ENCODE assay signal across 15 mouse cellular contexts in the genomic region with DNA sequence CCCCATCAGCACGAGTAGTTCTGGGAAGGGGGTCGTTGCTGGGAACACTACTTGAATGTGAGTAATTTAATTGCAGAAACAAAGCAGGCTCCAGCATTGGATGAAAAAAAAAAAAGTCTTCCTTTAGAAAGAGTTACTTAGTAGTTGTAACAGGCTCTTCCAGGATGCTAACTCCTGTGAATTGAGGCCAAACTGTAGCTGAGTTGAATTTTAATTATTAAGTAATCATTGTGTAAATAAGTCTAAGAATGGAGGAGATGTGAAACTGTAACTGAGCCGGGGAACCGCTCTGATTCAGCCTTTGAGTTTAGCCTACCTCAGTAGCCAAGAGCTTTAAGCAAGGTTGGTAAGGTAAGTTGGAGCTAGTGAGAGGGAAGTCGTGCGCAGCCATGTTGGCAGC. TPM values are rescaled to one million over a fixed set of nuclear protein-coding genes. Genes with fewer than 3 reads are reported as not detected.
A peak's percentile ranks its signal among the peaks of the same experiment; 100 is the strongest.
DNase-seq lines count a peak whose midpoint lies in the region; ATAC-seq and TF ChIP-seq lines count a peak whose summit lies in the region.
"Had no signal": no experiment of that assay in that cellular context is flagged by ENCODE, and none has a peak within 500 bp of the region (broad histone marks: within the 10 kb centered on the region; RNA-seq: fewer than 3 reads in every experiment).

No protein-coding gene starts in this region.

- intact Hi-C loops in left cerebral cortex, adult 2 months (cut with DNase I), result loop anchor here (5.0 kb wide), 1 partner anchor 34 kb away; the partner anchor contains the start of gene Myo6
- intact Hi-C loops in left cerebral cortex, postnatal 36 days (cut with DNase I), result no loop called here

- no peak for TF ChIP-seq CTCF in left cerebral cortex, adult 2 months (IDR thresholded peaks at IDR 0.05)

- H3K27me3 ChIP-seq in hindbrain, embryonic 16.5 days (replicated peaks; ENCODE audit: control insufficient read depth, insufficient read depth, low read length), result no peaks in the 10 kb centered on the region
- no peaks in the 10 kb centered on the region for H3K27me3 ChIP-seq in hindbrain, embryonic 14.5 days (ENCODE audit: control insufficient read depth, insufficient read depth, low read length)
- H3K27me3 ChIP-seq in midbrain, embryonic 11.5 days (ENCODE audit: control insufficient read depth, insufficient read depth, low read length), result no peaks in the 10 kb centered on the region
- no peaks in the 10 kb centered on the region for H3K27me3 ChIP-seq in stomach, embryonic 16.5 days (ENCODE audit: control insufficient read depth, insufficient read depth, low read length)
- H3K27me3 ChIP-seq: heart, embryonic 13.5 days; megakaryocyte, embryonic 14.5 days; neural tube, embryonic 12.5 days had no signal

- peak overlapping the region; percentile 66 for H3K27ac ChIP-seq in hindbrain, embryonic 16.5 days (ENCODE audit: low read depth, low read length)
- no peak overlapping the region for H3K27ac ChIP-seq in hindbrain, embryonic 14.5 days
- H3K27ac ChIP-seq in left cerebral cortex, adult 2 months, result peak overlapping the region; percentile 61
- no peak overlapping the region for H3K27ac ChIP-seq in midbrain, embryonic 11.5 days (ENCODE audit: low read depth, low read length)
- peak overlapping the region; percentile 30; the same call in 1 of the 2 replicates for H3K27ac ChIP-seq in stomach, embryonic 16.5 days (ENCODE audit: low read length)
- H3K27ac ChIP-seq: heart, embryonic 13.5 days; neural tube, embryonic 12.5 days had no signal

- ATAC-seq in hindbrain, embryonic 16.5 days, result peak; percentile 57
- no peak for ATAC-seq in hindbrain, embryonic 14.5 days (ENCODE audit: low FRiP score)
- no peak for ATAC-seq in midbrain, embryonic 11.5 days (ENCODE audit: low FRiP score)
- no peak for ATAC-seq in stomach, embryonic 16.5 days (ENCODE audit: insufficient read depth, low FRiP score)
- ATAC-seq in megakaryocyte-erythroid progenitor cell, adult 5-6 weeks (replicated peaks; ENCODE audit: low FRiP score, low TSS enrichment, poor library complexity, severe bottlenecking), result no peak

- H3K4me1 ChIP-seq in hindbrain, embryonic 16.5 days (ENCODE audit: control insufficient read depth, insufficient read depth, low read depth, low read length), result 0 out of 2 replicates have a peak, but pooled peaks cover 3% of the 10 kb centered on the region
- H3K4me1 ChIP-seq in hindbrain, embryonic 14.5 days (replicated peaks; ENCODE audit: control insufficient read depth, insufficient read depth, low read length), result peaks cover 10% of the 10 kb centered on the region; the same call in 1 of the 2 replicates
- H3K4me1 ChIP-seq in midbrain, embryonic 11.5 days (ENCODE audit: control insufficient read depth, insufficient read depth, low read length), result peaks cover 23% of the 10 kb centered on the region
- peaks cover 17% of the 10 kb centered on the region for H3K4me1 ChIP-seq in stomach, embryonic 16.5 days (ENCODE audit: control insufficient read depth, insufficient read depth, low read length)

- no peak overlapping the region for H3K9ac ChIP-seq in hindbrain, embryonic 16.5 days (ENCODE audit: low read depth, low read length)
- H3K9ac ChIP-seq in hindbrain, embryonic 14.5 days, result no peak overlapping the region
- H3K9ac ChIP-seq in midbrain, embryonic 11.5 days (ENCODE audit: low read length), result no peak overlapping the region; the same call in 1 of the 2 replicates
- H3K9ac ChIP-seq in stomach, embryonic 16.5 days (ENCODE audit: low read length), result no peak overlapping the region
- H3K9ac ChIP-seq: heart, embryonic 13.5 days; neural tube, embryonic 12.5 days had no signal

- 57% methylated on average over 6 of the region's 6 CpGs for WGBS in hindbrain, embryonic 16.5 days
- 64% methylated on average over 6 of the region's 6 CpGs for WGBS in hindbrain, embryonic 14.5 days
- 68% methylated on average over 6 of the region's 6 CpGs for WGBS in midbrain, embryonic 11.5 days
- WGBS in stomach, embryonic 16.5 days, result 62% methylated on average over 6 of the region's 6 CpGs

- no peaks in the 10 kb centered on the region for H3K9me3 ChIP-seq in hindbrain, embryonic 16.5 days (ENCODE audit: control insufficient read depth, low read length)
- no peaks in the 10 kb centered on the region for H3K9me3 ChIP-seq in hindbrain, embryonic 14.5 days (ENCODE audit: control insufficient read depth, low read length)
- no peaks in the 10 kb centered on the region for H3K9me3 ChIP-seq in midbrain, embryonic 11.5 days (ENCODE audit: control insufficient read depth, low read length)
- no peaks in the 10 kb centered on the region for H3K9me3 ChIP-seq in stomach, embryonic 16.5 days (replicated peaks; ENCODE audit: control insufficient read depth, low read length)
- H3K9me3 ChIP-seq: heart, embryonic 13.5 days; megakaryocyte, embryonic 14.5 days; neural tube, embryonic 12.5 days had no signal

- no peaks in the 10 kb centered on the region for H3K36me3 ChIP-seq in hindbrain, embryonic 16.5 days (ENCODE audit: control insufficient read depth, insufficient read depth, low read length)
- H3K36me3 ChIP-seq in hindbrain, embryonic 14.5 days (replicated peaks; ENCODE audit: control insufficient read depth, insufficient read depth), result no peaks in the 10 kb centered on the region
- H3K36me3 ChIP-seq in midbrain, embryonic 11.5 days (ENCODE audit: control insufficient read depth, insufficient read depth, low read length), result no peaks in the 10 kb centered on the region
- H3K36me3 ChIP-seq in stomach, embryonic 16.5 days (ENCODE audit: control insufficient read depth, insufficient read depth, low read length), result 0 out of 2 replicates have a peak, but pooled peaks cover 2% of the 10 kb centered on the region
- H3K36me3 ChIP-seq: heart, embryonic 13.5 days; neural tube, embryonic 12.5 days had no signal

- no peak for DNase-seq in hindbrain, embryonic 14.5 days (ENCODE audit: low spot score)
- DNase-seq in left cerebral cortex, adult 2 months (ENCODE audit: extremely low spot score in 1 of 2, low spot score in 2 of 2), result no peak
- no peak for DNase-seq in left cerebral cortex, postnatal 36 days (ENCODE audit: low spot score in 2 of 2)
- no peak for DNase-seq in midbrain, embryonic 11.5 days (ENCODE audit: low spot score, missing footprints)
- DNase-seq in gastrocnemius, adult 18-20 months (ENCODE audit: low spot score), result no peak
- DNase-seq: adrenal gland, adult 2 months; cerebellum, adult 9-10 months; liver; retina, postnatal 1 day had no signal

- no peak overlapping the region for H3K4me2 ChIP-seq in hindbrain, embryonic 16.5 days (ENCODE audit: low read length)
- H3K4me2 ChIP-seq in hindbrain, embryonic 14.5 days (replicated peaks), result no peak overlapping the region
- H3K4me2 ChIP-seq in midbrain, embryonic 11.5 days, result peak overlapping the region; percentile 7; the same call in 1 of the 2 replicates
- H3K4me2 ChIP-seq in stomach, embryonic 16.5 days (ENCODE audit: low read depth, low read length), result no peak overlapping the region
- H3K4me2 ChIP-seq: heart, embryonic 13.5 days; neural tube, embryonic 12.5 days had no signal

- no peak overlapping the region for H3K4me3 ChIP-seq in hindbrain, embryonic 16.5 days (ENCODE audit: low read length)
- H3K4me3 ChIP-seq in hindbrain, embryonic 14.5 days (replicated peaks; ENCODE audit: low read length), result no peak overlapping the region
- H3K4me3 ChIP-seq in left cerebral cortex, adult 2 months, result no peak overlapping the region
- no peak overlapping the region for H3K4me3 ChIP-seq in midbrain, embryonic 11.5 days (ENCODE audit: low read depth, low read length)
- H3K4me3 ChIP-seq in stomach, embryonic 16.5 days (replicated peaks; ENCODE audit: low read length), result no peak overlapping the region
- H3K4me3 ChIP-seq: heart, embryonic 13.5 days; megakaryocyte, embryonic 14.5 days; neural tube, embryonic 12.5 days had no signal

RNA-seq across cellular contexts. Expression of gene Myo6, which starts 36.0 kb away (rescaled TPM):
- 24.4 and 26.8 TPM in 2 replicates for polyA plus RNA-seq in hindbrain, embryonic 16.5 days (2015; fragmentation: Nextera tagmentation; extraction: Ambion mirVana)
- polyA plus RNA-seq in hindbrain, embryonic 14.5 days (2014; fragmentation: Nextera tagmentation; extraction: Ambion mirVana), result 27.9 and 30.2 TPM in 2 replicates
- total RNA-seq in left cerebral cortex, adult 2 months (2021), result 10 to 100 TPM; 65.0 to 67.0 TPM
- 10 to 100 TPM; 59.6 to 70.8 TPM for total RNA-seq in left cerebral cortex, postnatal 36 days (2021)
- polyA plus RNA-seq in midbrain, embryonic 11.5 days (2014; fragmentation: Nextera tagmentation; extraction: Ambion mirVana), result 11.1 and 14.4 TPM in 2 replicates
- polyA plus RNA-seq in stomach, embryonic 16.5 days (2015; fragmentation: Nextera tagmentation; extraction: Ambion mirVana), result 47.0 and 47.6 TPM in 2 replicates
- total RNA-seq in megakaryocyte-erythroid progenitor cell, adult 5-6 weeks (2014; fragmentation: Nextera tagmentation), result 0.72 and 9.1 TPM in 2 replicates
- 4.9 and 8.4 TPM in 2 replicates for total RNA-seq in megakaryocyte-erythroid progenitor cell, adult 5-6 weeks (2017)
- 1 to 10 TPM; 7.1 to 8.8 TPM for total RNA-seq in gastrocnemius, adult 18-20 months (2021)

Comparison
In these comparisons a context has a peak if more than half of its experiments do, and no peak if none do; other contexts are left out.
1. H3K27ac ChIP-seq: peak in hindbrain, embryonic 16.5 days (single experiment), left cerebral cortex, adult 2 months (single experiment) and stomach, embryonic 16.5 days (single experiment); none in hindbrain, embryonic 14.5 days (single experiment) and midbrain, embryonic 11.5 days (single experiment).
2. RNA of gene Myo6, which starts 36.0 kb away (total RNA-seq): 59.6 to 70.8 TPM in left cerebral cortex, postnatal 36 days and 65.0 to 67.0 TPM in left cerebral cortex, adult 2 months; 7.1 to 8.8 TPM in gastrocnemius, adult 18-20 months and 0.72 to 9.1 TPM in megakaryocyte-erythroid progenitor cell, adult 5-6 weeks; every median in the first group is over 4 times any median in the second.